Mouse (Mus musculus) intestine, postnatal 0 days (tissue): ENCODE results near the gene Scarb1. TPM values are rescaled to one million over a fixed set of nuclear protein-coding genes. Genes with fewer than 3 reads are reported as not detected.

Source experiments
- ATAC-seq: fragments of 200-750 bp; cut with Nextera tagmentation; 2 replicates; pipeline ENCODE4 v1.8.0; 2017; ENCODE audit warnings: mild to moderate bottlenecking, moderate TSS enrichment, moderate library complexity
- H3K27ac ChIP-seq: fragments of 300-500 bp; sonication (generic); 2 replicates; pipeline ENCODE4 v1.5.1; 2014; ENCODE audit warnings: mild to moderate bottlenecking, low read depth, low read length, moderate library complexity
- H3K27me3 ChIP-seq: fragments of 300-500 bp; sonication (generic); replicated peaks from 2 replicates; pipeline ENCODE4 v1.6.1; 2014; ENCODE audit warnings: low read length, mixed read lengths; ENCODE audit not compliant: control insufficient read depth, insufficient read depth
- H3K36me3 ChIP-seq: fragments of 300-500 bp; sonication (generic); 2 replicates; pipeline ENCODE4 v1.6.1; 2014; ENCODE audit warnings: mild to moderate bottlenecking, moderate library complexity; ENCODE audit not compliant: control insufficient read depth, insufficient read depth
- H3K4me1 ChIP-seq: fragments of 300-500 bp; sonication (generic); replicated peaks from 2 replicates; pipeline ENCODE4 v1.6.1; 2014; ENCODE audit warnings: antibody characterized with exemption, low read length, mixed read lengths; ENCODE audit not compliant: control insufficient read depth, insufficient read depth
- H3K4me2 ChIP-seq: fragments of 300-500 bp; sonication (generic); replicated peaks from 2 replicates; pipeline ENCODE4 v1.6.1; 2014; ENCODE audit warnings: low read depth, mild to moderate bottlenecking, moderate library complexity
- H3K4me3 ChIP-seq: fragments of 300-500 bp; sonication (generic); 2 replicates; pipeline ENCODE4 v1.5.1; 2014; ENCODE audit warnings: low read depth, low read length
- H3K9ac ChIP-seq: fragments of 300-500 bp; sonication (generic); 2 replicates; pipeline ENCODE4 v1.6.1; 2014; ENCODE audit warnings: mild to moderate bottlenecking, low read depth, low read length
- H3K9me3 ChIP-seq: fragments of 300-500 bp; sonication (generic); 2 replicates; pipeline ENCODE4 v1.6.1; 2016; ENCODE audit warnings: mixed run types; ENCODE audit not compliant: control insufficient read depth
- CTCF ChIP-seq: sonication (generic); IDR thresholded peaks from 2 replicates; pipeline ENCODE4 v1.5.1; 2016; ENCODE audit warnings: low read depth, mild to moderate bottlenecking, control low read depth, antibody characterized with exemption, moderate library complexity
- WGBS: fragments of 180-500 bp; shearing (Covaris S2); extraction: QIAGEN DNeasy Blood & Tissue Kit; methylation state at CpG from one replicate; pipeline ENCODE4 v1.1.7; 2014; 5-methylcytosine and 5-hydroxymethylcytosine counted together
- polyA plus RNA-seq: library from polyadenylated mRNA; unstranded; fragments of >200 nt; fragmentation: Nextera tagmentation; extraction: Ambion mirVana; gene quantifications from 2 replicates; pipeline ENCODE4 v1.2.1, GENCODE M21; 2015

Gene Scarb1
- polyA plus RNA-seq, 1 experiment from 2014 or later = 26.5 TPM

GRCm38 (mm10) chr5:125306824-125307223 is 34.1 kb downstream of the Scarb1 start:
- Histone ChIP-seq H3K27ac (no peak overlapping the region), H3K36me3 (peaks cover 8% of the 10 kb centered on the region; the same call in 1 of the 2 replicates), H3K9ac (no peak overlapping the region), H3K4me2 (no peak overlapping the region), H3K4me3 (no peak overlapping the region), H3K27me3 (no peaks in the 10 kb centered on the region), H3K9me3 (no peaks in the 10 kb centered on the region), H3K4me1 (no peaks in the 10 kb centered on the region)
- TF ChIP-seq CTCF = no peak
- ATAC-seq = no peak
- 78% methylated on average over 13 of the region's 13 CpGs for WGBS

- peaks cover 8% of the 10 kb centered on the region; the same call in 1 of the 2 replicates for H3K36me3 ChIP-seq
- WGBS = 79% methylated on average over 7 of the region's 7 CpGs
- TF ChIP-seq CTCF = peak; percentile 47
These were observed 34.5 kb downstream of the Scarb1 start for GRCm38 (mm10) chr5:125306372-125306771.

GRCm38 (mm10) chr5:125305229-125306081 is 35.4 kb downstream of the Scarb1 start:
- no peak overlapping the region for H3K27ac ChIP-seq
- H3K4me3 ChIP-seq = no peak overlapping the region
- no peak for ATAC-seq
- H3K27me3 ChIP-seq = no peaks in the 10 kb centered on the region
- 59% methylated on average over 14 of the region's 14 CpGs for WGBS
- no peak for TF ChIP-seq CTCF
- peaks cover 11% of the 10 kb centered on the region; the same call in 1 of the 2 replicates for H3K36me3 ChIP-seq
- H3K9me3 ChIP-seq = no peaks in the 10 kb centered on the region
- no peak overlapping the region for H3K4me2 ChIP-seq
- no peaks in the 10 kb centered on the region for H3K4me1 ChIP-seq
- no peak overlapping the region for H3K9ac ChIP-seq

More at GRCm38 (mm10) chr5:125306372-125306771, 34.5 kb downstream of the Scarb1 start:
- no peaks in the 10 kb centered on the region for H3K4me1 ChIP-seq
- H3K27ac ChIP-seq = no peak overlapping the region
- no peak overlapping the region for H3K4me3 ChIP-seq
- H3K4me2 ChIP-seq = no peak overlapping the region
- H3K9me3 ChIP-seq = no peaks in the 10 kb centered on the region
- no peaks in the 10 kb centered on the region for H3K27me3 ChIP-seq
- no peak overlapping the region for H3K9ac ChIP-seq
- no peak for ATAC-seq

- no peaks in the 10 kb centered on the region for H3K9me3 ChIP-seq
- H3K4me3 ChIP-seq = no peak overlapping the region
- no peak overlapping the region for H3K9ac ChIP-seq
- TF ChIP-seq CTCF = no peak
- no peak overlapping the region for H3K27ac ChIP-seq
- 33% methylated on average over 18 of the region's 18 CpGs for WGBS
- H3K4me1 ChIP-seq = no peaks in the 10 kb centered on the region
- no peak overlapping the region for H3K4me2 ChIP-seq
- no peaks in the 10 kb centered on the region for H3K27me3 ChIP-seq
- peaks cover 22% of the 10 kb centered on the region for H3K36me3 ChIP-seq
- peak; percentile 42; the same call in 1 of the 2 replicates for ATAC-seq
These were observed 36.5 kb downstream of the Scarb1 start for GRCm38 (mm10) chr5:125304245-125304856.

GRCm38 (mm10) chr5:125303055-125303454 is 37.8 kb downstream of the Scarb1 start:
- Histone ChIP-seq H3K27ac (no peak overlapping the region), H3K27me3 (0 out of 2 replicates have a peak, but pooled peaks cover 2% of the 10 kb centered on the region), H3K9me3 (no peaks in the 10 kb centered on the region), H3K4me1 (no peaks in the 10 kb centered on the region), H3K9ac (no peak overlapping the region), H3K36me3 (peaks cover 28% of the 10 kb centered on the region), H3K4me2 (no peak overlapping the region), H3K4me3 (no peak overlapping the region)
- WGBS = 97% methylated on average over 6 of the region's 6 CpGs
- ATAC-seq = no peak
- no peak for TF ChIP-seq CTCF

GRCm38 (mm10) chr5:125298234-125298633 is 42.7 kb downstream of the Scarb1 start:
- no peak overlapping the region for H3K27ac ChIP-seq
- peaks cover 6% of the 10 kb centered on the region; the same call in 1 of the 2 replicates for H3K9me3 ChIP-seq
- H3K4me1 ChIP-seq = no peaks in the 10 kb centered on the region
- no peak for ATAC-seq
- no peak for TF ChIP-seq CTCF
- 84% methylated on average over 9 of the region's 9 CpGs for WGBS
- H3K27me3 ChIP-seq = peaks cover 25% of the 10 kb centered on the region
- H3K9ac ChIP-seq = no peak overlapping the region
- peaks cover 57% of the 10 kb centered on the region for H3K36me3 ChIP-seq
- no peak overlapping the region for H3K4me2 ChIP-seq
- no peak overlapping the region for H3K4me3 ChIP-seq
